Mouse (Mus musculus) lung, embryonic 15.5 days (tissue): ENCODE data around the gene Lrrc1. TPM values are rescaled to one million over a fixed set of nuclear protein-coding genes. Genes with fewer than 3 reads are reported as not detected.
A peak's percentile ranks its signal among the peaks of the same experiment; 100 is the strongest.

ENCODE experiments used
- ATAC-seq: fragments of 200-750 bp; cut with Nextera tagmentation; 2 replicates; pipeline ENCODE4 v1.8.0; 2017; ENCODE audit warnings: moderate number of reproducible peaks, borderline replicate concordance; ENCODE audit not compliant: low FRiP score, low TSS enrichment; ENCODE audit errors: extremely low read depth
- H3K27ac ChIP-seq: fragments of 300-500 bp; sonication (generic); 2 replicates; pipeline ENCODE4 v1.5.1; 2015; ENCODE audit warnings: moderate library complexity, mild to moderate bottlenecking, inconsistent platforms
- H3K27me3 ChIP-seq: fragments of 300-500 bp; sonication (generic); 2 replicates; pipeline ENCODE4 v1.6.1; 2015; ENCODE audit warnings: inconsistent platforms
- H3K36me3 ChIP-seq: fragments of 300-500 bp; sonication (generic); 2 replicates; pipeline ENCODE4 v1.6.1; 2015; ENCODE audit warnings: inconsistent platforms
- H3K4me1 ChIP-seq: fragments of 300-500 bp; sonication (generic); 2 replicates; pipeline ENCODE4 v1.6.1; 2015; ENCODE audit warnings: inconsistent platforms
- H3K4me2 ChIP-seq: fragments of 300-500 bp; sonication (generic); 2 replicates; pipeline ENCODE4 v1.6.1; 2015; ENCODE audit warnings: inconsistent platforms, mild to moderate bottlenecking, moderate library complexity
- H3K4me3 ChIP-seq: fragments of 300-500 bp; sonication (generic); 2 replicates; pipeline ENCODE4 v1.5.1; 2015; ENCODE audit warnings: mild to moderate bottlenecking, inconsistent platforms
- H3K9ac ChIP-seq: fragments of 300-500 bp; sonication (generic); 2 replicates; pipeline ENCODE4 v1.6.1; 2015; ENCODE audit warnings: inconsistent platforms
- H3K9me3 ChIP-seq: fragments of 300-500 bp; sonication (generic); 2 replicates; pipeline ENCODE4 v1.6.1; 2016; ENCODE audit warnings: inconsistent platforms
- WGBS: fragments of 180-500 bp; shearing (Covaris S2); methylation state at CpG from one replicate; pipeline ENCODE4 v1.1.7; 2015; 5-methylcytosine and 5-hydroxymethylcytosine counted together
- polyA plus RNA-seq: library from polyadenylated mRNA; unstranded; fragments of >200 nt; fragmentation: Nextera tagmentation; extraction: Ambion mirVana; gene quantifications from 2 replicates; pipeline ENCODE4 v1.2.1, GENCODE M21; 2015

The Lrrc1 gene
- polyA plus RNA-seq, 1 experiment from 2014 or later, result 11.4 TPM

DNA sequence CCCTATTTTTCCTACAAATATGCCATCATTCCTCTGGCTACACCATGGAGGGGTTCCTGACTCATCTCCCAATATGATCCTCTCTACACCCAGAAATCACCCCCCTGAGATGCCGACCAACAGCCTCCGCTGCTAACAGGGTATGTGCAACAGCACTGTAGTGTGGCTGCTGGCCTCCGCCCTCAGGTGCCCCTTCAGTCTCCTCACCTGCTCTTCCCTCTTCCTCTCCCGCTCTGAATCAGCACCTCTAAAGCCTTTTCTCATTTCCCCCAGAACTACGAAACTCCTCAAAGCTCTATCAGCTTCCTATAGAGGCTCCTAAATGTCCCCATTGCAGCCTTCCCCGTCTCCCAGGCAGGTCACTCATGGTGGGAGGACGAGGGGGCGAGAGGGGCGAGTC, 5.4 kb downstream of the Lrrc1 start:
- H3K27me3 ChIP-seq, result 0 out of 2 replicates have a peak, but pooled peaks cover 26% of the 10 kb centered on the region
- H3K9me3 ChIP-seq, result no peaks in the 10 kb centered on the region
- H3K27ac ChIP-seq, result no peak overlapping the region
- no peaks in the 10 kb centered on the region for H3K36me3 ChIP-seq
- ATAC-seq, result no peak
- H3K4me3 ChIP-seq, result no peak overlapping the region
- H3K9ac ChIP-seq, result no peak overlapping the region
- H3K4me2 ChIP-seq, result no peak overlapping the region
- H3K4me1 ChIP-seq, result peaks cover 40% of the 10 kb centered on the region
- 87% methylated on average over 9 of the region's 9 CpGs for WGBS

GRCm38 (mm10) chr9:77537357-77537756, 7.3 kb downstream of the Lrrc1 start:
- H3K4me3 ChIP-seq, result no peak overlapping the region
- peak overlapping the region; percentile 27 for H3K4me2 ChIP-seq
- no peaks in the 10 kb centered on the region for H3K36me3 ChIP-seq
- ATAC-seq, result no peak
- peaks cover 30% of the 10 kb centered on the region; the same call in 1 of the 2 replicates for H3K27me3 ChIP-seq
- H3K9ac ChIP-seq, result no peak overlapping the region
- H3K9me3 ChIP-seq, result no peaks in the 10 kb centered on the region
- peaks cover 29% of the 10 kb centered on the region for H3K4me1 ChIP-seq
- 48% methylated on average over 10 of the region's 10 CpGs for WGBS
- peak overlapping the region; percentile 63 for H3K27ac ChIP-seq

DNA sequence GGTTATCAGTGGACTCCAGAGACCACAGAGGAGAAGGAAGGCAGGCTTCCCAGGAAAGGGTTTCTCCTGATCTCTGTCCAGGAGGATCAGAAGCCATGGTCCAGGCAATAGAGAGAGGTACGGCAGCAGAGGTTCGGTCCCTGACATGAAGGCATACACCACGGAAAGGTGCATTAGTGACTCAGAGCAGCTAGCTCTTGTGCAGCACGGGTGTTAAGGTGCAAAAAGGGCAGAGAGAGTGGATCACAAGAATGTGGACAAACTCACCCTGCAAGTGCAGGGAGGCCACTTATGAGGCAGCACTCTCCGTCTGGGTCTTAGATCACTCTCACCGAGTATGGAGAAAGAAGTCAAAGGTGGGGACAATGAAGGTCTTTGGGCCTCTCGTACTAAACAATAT, 7.8 kb downstream of the Lrrc1 start:
- H3K27ac ChIP-seq, result peak overlapping the region; percentile 63; the same call in 1 of the 2 replicates
- no peaks in the 10 kb centered on the region for H3K36me3 ChIP-seq
- H3K4me3 ChIP-seq, result no peak overlapping the region
- H3K9me3 ChIP-seq, result no peaks in the 10 kb centered on the region
- 52% methylated on average over 7 of the region's 7 CpGs for WGBS
- H3K27me3 ChIP-seq, result peaks cover 30% of the 10 kb centered on the region; the same call in 1 of the 2 replicates
- H3K4me1 ChIP-seq, result peaks cover 29% of the 10 kb centered on the region
- ATAC-seq, result 0 out of 2 replicates have a peak, but pooled peaks have one; percentile 57
- H3K4me2 ChIP-seq, result peak overlapping the region; percentile 27
- no peak overlapping the region for H3K9ac ChIP-seq

DNA sequence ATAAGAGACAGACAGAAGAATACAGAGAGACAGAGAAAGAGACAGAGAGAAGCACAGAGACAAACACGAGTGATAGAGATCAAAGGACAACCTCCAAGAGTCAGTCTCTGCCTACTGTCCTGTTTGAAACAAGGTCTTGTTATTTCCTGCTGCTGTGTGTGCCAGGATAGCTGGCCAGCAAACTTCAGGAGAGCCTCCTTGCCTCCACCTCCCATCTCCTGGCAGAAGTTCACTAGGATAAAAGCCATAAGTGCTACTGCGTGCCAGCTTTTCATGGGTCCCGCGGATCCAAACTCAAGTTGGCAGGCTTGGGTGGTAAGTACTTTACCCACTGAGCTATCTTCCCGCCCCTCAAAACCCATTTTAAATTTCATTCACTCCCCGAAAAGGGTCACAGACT, 8.4 kb downstream of the Lrrc1 start:
- 45% methylated on average over 6 of the region's 6 CpGs for WGBS
- Histone ChIP-seq H3K9ac (no peak overlapping the region), H3K9me3 (no peaks in the 10 kb centered on the region), H3K27me3 (peaks cover 30% of the 10 kb centered on the region; the same call in 1 of the 2 replicates), H3K4me1 (peaks cover 29% of the 10 kb centered on the region), H3K27ac (0 out of 2 replicates have a peak overlapping the region, but pooled peaks have one; percentile 46), H3K4me2 (peak overlapping the region; percentile 27; the same call in 1 of the 2 replicates), H3K36me3 (no peaks in the 10 kb centered on the region), H3K4me3 (no peak overlapping the region)
- ATAC-seq, result no peak

DNA sequence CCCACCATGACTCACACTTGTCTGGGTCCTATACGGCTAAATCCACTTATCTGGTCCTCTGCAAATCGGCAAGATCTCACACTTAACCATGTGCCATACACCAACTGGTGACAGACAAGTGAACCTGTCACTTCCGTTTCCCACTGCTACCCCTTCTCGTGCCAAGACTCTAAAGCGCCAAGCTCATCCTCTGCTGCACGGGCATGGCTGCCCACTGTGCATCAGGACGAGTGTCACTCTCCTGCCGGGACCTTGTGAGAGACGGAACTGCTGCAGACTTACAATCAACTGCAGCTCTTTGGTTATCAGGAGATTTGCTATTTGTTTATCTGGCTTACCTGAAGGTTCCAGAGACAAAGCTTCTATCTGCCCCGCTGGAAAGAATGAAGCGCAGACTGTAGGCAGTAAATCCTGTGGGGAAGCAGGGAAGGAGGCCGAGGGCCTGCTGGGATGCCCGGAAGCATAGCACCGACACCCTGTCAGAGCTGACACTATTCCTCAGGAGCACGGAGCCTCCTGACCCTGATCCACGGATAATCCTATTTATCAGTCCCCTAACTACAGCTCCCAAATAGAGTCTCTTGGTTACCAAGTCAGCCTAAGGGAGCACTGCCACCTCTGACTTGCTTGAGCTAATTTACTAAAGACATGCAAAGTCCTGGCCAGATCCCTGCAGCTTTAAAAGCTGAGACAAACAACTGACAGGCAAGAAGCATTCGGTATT, 9.5 kb downstream of the Lrrc1 start:
- 25% methylated on average over 17 of the region's 17 CpGs for WGBS
- H3K9me3 ChIP-seq, result no peaks in the 10 kb centered on the region
- no peak for ATAC-seq
- no peaks in the 10 kb centered on the region for H3K36me3 ChIP-seq
- no peak overlapping the region for H3K4me2 ChIP-seq
- no peak overlapping the region for H3K27ac ChIP-seq
- no peak overlapping the region for H3K4me3 ChIP-seq
- H3K27me3 ChIP-seq, result peaks cover 30% of the 10 kb centered on the region; the same call in 1 of the 2 replicates
- peaks cover 34% of the 10 kb centered on the region for H3K4me1 ChIP-seq
- H3K9ac ChIP-seq, result no peak overlapping the region

DNA sequence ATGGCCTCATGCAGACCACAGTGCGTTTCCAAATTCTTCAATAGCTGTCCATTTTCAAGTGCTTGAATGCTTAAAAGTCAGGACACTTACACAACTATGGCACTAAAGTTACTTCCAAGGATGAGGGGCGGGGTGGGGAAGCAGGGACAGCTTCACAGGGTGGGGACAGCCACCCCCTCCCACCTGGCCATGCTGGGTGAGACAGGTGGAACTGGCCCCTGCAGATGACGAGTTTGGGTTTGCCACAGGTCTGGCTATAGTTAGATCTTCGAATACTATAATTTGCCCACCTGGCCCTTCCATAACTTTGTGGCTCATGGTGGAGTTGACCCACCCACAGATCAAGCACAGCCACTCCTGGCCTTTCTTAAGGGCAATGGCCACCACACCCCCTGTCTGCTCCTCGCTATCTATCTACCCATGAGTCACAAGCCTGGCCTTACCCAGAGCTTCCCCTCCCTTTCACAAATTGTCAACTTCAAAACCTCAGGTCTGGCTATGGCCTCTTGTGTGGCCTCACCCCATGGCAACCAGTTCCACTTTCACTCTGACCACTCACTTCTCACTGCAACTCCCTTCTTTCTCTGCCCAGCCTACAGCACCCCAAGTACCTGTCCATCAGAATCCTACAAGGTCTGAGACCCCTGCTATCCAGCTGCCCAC, 16.2 kb downstream of the Lrrc1 start:
- Histone ChIP-seq H3K27me3 (peaks cover 2% of the 10 kb centered on the region; the same call in 1 of the 2 replicates), H3K9ac (no peak overlapping the region), H3K36me3 (no peaks in the 10 kb centered on the region), H3K9me3 (no peaks in the 10 kb centered on the region), H3K4me3 (no peak overlapping the region), H3K4me2 (no peak overlapping the region), H3K4me1 (peaks cover 19% of the 10 kb centered on the region), H3K27ac (no peak overlapping the region)
- 0 out of 2 replicates have a peak, but pooled peaks have one; percentile 8 for ATAC-seq
- 83% methylated on average over 5 of the region's 5 CpGs for WGBS

DNA sequence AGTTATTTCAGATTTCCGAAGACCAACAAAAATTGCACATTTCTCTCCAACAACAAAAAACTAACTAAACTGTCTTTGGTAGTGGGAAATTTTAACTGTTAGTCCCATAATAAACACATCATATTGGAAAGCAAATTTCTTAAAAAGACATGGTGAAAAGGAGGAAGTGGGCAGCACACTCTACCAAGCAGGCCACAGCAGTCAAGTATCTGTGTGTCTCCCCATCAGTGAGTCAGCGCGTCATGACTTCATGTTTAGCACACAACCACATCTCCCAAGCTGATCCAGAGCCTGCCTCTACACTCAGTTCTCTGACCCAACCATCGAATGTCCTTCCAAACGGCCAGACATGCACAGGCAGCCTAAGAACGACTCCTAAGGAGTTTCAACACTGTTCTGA, 17.5 kb downstream of the Lrrc1 start:
- WGBS, result 82% methylated on average over 6 of the region's 6 CpGs
- Histone ChIP-seq H3K9ac (no peak overlapping the region), H3K36me3 (no peaks in the 10 kb centered on the region), H3K27ac (no peak overlapping the region), H3K4me1 (peaks cover 19% of the 10 kb centered on the region), H3K27me3 (no peaks in the 10 kb centered on the region), H3K9me3 (no peaks in the 10 kb centered on the region), H3K4me3 (no peak overlapping the region), H3K4me2 (no peak overlapping the region)
- ATAC-seq, result no peak

DNA sequence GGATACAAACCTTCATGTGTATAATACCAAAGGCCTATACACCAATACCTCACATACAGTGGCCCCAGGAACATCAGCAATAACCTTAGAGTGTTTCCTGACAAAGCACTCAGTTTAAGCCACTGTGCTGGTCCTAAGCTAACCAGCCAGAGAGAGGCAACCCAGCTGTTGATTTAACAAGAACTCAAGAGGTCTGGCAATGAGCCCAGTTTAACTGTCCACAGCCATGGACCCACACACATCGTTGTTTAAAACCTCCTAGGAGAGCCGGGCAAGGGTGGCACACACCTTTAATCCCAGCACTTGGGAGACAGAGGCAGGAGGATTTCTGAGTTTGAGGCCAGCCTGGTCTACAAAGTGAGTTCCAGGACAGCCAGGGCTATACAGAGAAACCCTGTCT, 18.0 kb downstream of the Lrrc1 start:
- Histone ChIP-seq H3K9me3 (no peaks in the 10 kb centered on the region), H3K4me1 (peaks cover 19% of the 10 kb centered on the region), H3K36me3 (no peaks in the 10 kb centered on the region), H3K4me3 (no peak overlapping the region), H3K9ac (no peak overlapping the region), H3K4me2 (no peak overlapping the region), H3K27ac (no peak overlapping the region), H3K27me3 (no peaks in the 10 kb centered on the region)
- peak; percentile 34; the same call in 1 of the 2 replicates for ATAC-seq
- WGBS, result 13% methylated on average over 2 of the region's 2 CpGs

DNA sequence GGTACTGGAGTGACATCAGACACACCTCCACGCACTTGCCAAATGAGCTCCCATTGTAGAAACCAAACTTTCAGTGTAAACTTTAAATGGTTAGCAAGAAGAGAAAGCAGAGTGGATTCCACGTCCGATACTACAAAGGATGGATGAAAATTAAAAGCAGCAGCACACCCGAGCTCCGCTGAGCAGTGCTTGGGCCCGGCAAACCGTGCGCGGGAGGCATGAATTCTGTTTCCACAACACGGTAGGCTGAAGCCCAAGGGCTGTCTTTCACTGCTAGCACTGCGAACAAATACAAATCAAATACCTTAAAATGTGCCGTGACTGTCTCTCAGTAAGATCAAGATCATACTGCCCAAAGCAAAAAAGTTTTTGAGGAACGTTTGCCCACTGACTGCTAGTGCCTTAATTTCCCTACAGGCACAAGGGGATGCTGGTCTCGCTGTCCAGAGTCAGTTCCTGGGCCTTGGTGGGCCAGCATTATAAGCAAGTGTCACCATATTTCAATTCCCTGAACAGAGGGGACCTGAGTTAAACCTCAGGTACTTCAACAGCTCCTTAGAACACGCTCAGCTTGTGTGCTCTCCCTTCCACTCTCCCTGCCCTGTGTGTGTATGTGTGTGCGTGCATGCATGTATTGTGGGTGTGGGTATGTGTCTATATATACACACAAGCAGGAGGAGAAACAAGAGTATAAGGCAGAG, 18.9 kb downstream of the Lrrc1 start:
- H3K27ac ChIP-seq, result no peak overlapping the region
- H3K9me3 ChIP-seq, result no peaks in the 10 kb centered on the region
- no peak overlapping the region for H3K4me2 ChIP-seq
- no peak for ATAC-seq
- 84% methylated on average over 16 of the region's 16 CpGs for WGBS
- no peaks in the 10 kb centered on the region for H3K27me3 ChIP-seq
- H3K9ac ChIP-seq, result no peak overlapping the region
- no peaks in the 10 kb centered on the region for H3K36me3 ChIP-seq
- peaks cover 19% of the 10 kb centered on the region for H3K4me1 ChIP-seq
- H3K4me3 ChIP-seq, result no peak overlapping the region

DNA sequence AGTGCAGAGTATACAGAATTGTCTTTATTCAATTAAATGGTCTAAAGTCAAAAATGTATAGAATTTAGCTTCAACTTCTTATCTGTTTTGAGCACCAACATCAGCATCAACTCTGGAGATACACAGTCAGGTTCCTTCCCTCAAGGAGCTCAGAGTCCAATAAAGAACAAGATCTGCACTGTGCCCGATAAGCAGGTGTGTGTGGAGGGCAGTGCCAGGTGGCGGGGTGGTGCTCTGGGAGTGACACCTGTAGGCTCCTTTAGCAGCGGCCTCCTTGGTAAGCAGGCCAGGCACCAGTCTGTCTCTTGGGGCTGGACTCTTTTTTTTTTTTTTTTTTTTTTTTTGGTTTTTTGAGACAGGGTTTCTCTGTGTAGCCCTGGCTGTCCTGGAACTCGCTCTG, 20.9 kb downstream of the Lrrc1 start:
- Histone ChIP-seq H3K36me3 (no peaks in the 10 kb centered on the region), H3K27ac (no peak overlapping the region), H3K4me3 (no peak overlapping the region), H3K9ac (no peak overlapping the region), H3K27me3 (no peaks in the 10 kb centered on the region), H3K4me2 (no peak overlapping the region), H3K4me1 (peaks cover 10% of the 10 kb centered on the region), H3K9me3 (no peaks in the 10 kb centered on the region)
- no peak for ATAC-seq
- WGBS, result 88% methylated on average over 4 of the region's 4 CpGs

GRCm38 (mm10) chr9:77522476-77522875, 22.2 kb downstream of the Lrrc1 start:
- Histone ChIP-seq H3K4me3 (no peak overlapping the region), H3K4me2 (no peak overlapping the region), H3K9ac (no peak overlapping the region), H3K9me3 (no peaks in the 10 kb centered on the region), H3K27ac (no peak overlapping the region), H3K27me3 (no peaks in the 10 kb centered on the region), H3K36me3 (no peaks in the 10 kb centered on the region), H3K4me1 (peaks cover 13% of the 10 kb centered on the region)
- ATAC-seq, result peak; percentile 28
- WGBS, result 88% methylated on average over 3 of the region's 3 CpGs

DNA sequence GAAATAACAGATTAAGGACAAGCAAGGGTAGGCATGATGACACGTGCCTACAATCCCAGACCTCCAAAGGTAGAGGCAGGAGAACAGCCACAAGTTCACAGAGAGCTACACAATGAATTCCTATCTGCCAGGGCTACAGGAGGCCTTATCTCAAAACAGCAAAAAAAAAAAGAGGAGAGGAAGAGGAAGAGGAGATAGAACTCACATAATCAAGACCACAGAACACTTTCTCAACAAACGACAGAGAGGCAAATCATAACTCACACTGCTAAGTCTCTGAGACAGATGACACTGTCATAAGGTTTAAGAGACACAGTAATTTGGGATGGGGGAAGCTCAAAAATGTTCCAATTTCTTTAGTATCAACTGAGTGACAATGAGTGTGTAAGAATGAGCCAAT, 25.5 kb downstream of the Lrrc1 start:
- H3K4me1 ChIP-seq, result peaks cover 20% of the 10 kb centered on the region
- no peaks in the 10 kb centered on the region for H3K27me3 ChIP-seq
- ATAC-seq, result no peak
- no peak overlapping the region for H3K27ac ChIP-seq
- WGBS, result 50% methylated on average over 2 of the region's 2 CpGs
- no peak overlapping the region for H3K4me2 ChIP-seq
- H3K4me3 ChIP-seq, result no peak overlapping the region
- no peak overlapping the region for H3K9ac ChIP-seq
- H3K9me3 ChIP-seq, result no peaks in the 10 kb centered on the region
- no peaks in the 10 kb centered on the region for H3K36me3 ChIP-seq
